Mouse (Mus musculus): ENCODE results near the gene Igsf11. TPM values are rescaled to one million over a fixed set of nuclear protein-coding genes. Genes with fewer than 3 reads are reported as not detected.

Igsf11 gene
- polyA plus RNA-seq, 1 experiment: 0.47 TPM

- TF ChIP-seq TCF12 (IDR thresholded peaks at IDR 0.05; ENCODE audit: insufficient read depth, poor library complexity, severe bottlenecking) (no peak), POLR2AphosphoS2 (IDR thresholded peaks at IDR 0.05; ENCODE audit: insufficient read length, low read depth) (no peak), POLR2A (IDR thresholded peaks at IDR 0.05; ENCODE audit: insufficient read length, low read depth) (no peak), SRF (IDR thresholded peaks at IDR 0.05; ENCODE audit: control insufficient read depth, insufficient read length, low read depth) (no peak)
- Histone ChIP-seq H3K79me2 (ENCODE audit: control insufficient read depth, insufficient read depth) (no peaks in the 10 kb centered on the region), H3ac (ENCODE audit: control insufficient read depth, insufficient read length) (no peak overlapping the region), H3K36me3 (ENCODE audit: control insufficient read depth, insufficient read depth) (no peaks in the 10 kb centered on the region), H3K4me2 (ENCODE audit: low read depth) (no peak overlapping the region), H3K27me3 (ENCODE audit: control insufficient read depth, insufficient read depth, insufficient read length) (no peaks in the 10 kb centered on the region), H3K4me3 (no peak overlapping the region)
Measured at GRCm38 (mm10) chr16:39058869-39059268, 166.4 kb downstream of the Igsf11 start.

GRCm38 (mm10) chr16:39062596-39062995 is 170.1 kb downstream of the Igsf11 start:
- Histone ChIP-seq H3ac (ENCODE audit: control insufficient read depth, insufficient read length) (no peak overlapping the region), H3K36me3 (ENCODE audit: control insufficient read depth, insufficient read depth) (no peaks in the 10 kb centered on the region), H3K27me3 (ENCODE audit: control insufficient read depth, insufficient read depth, insufficient read length) (no peaks in the 10 kb centered on the region), H3K4me2 (ENCODE audit: low read depth) (no peak overlapping the region), H3K79me2 (ENCODE audit: control insufficient read depth, insufficient read depth) (no peaks in the 10 kb centered on the region), H3K4me3 (no peak overlapping the region)
- no peak for TF ChIP-seq TCF12 (IDR thresholded peaks at IDR 0.05; ENCODE audit: insufficient read depth, poor library complexity, severe bottlenecking)
- TF ChIP-seq CEBPB (IDR thresholded peaks at IDR 0.05; ENCODE audit: insufficient read depth, poor library complexity, severe bottlenecking): no peak
- no peak for TF ChIP-seq POLR2A (IDR thresholded peaks at IDR 0.05; ENCODE audit: insufficient read length, low read depth)
- TF ChIP-seq MYOG (IDR thresholded peaks at IDR 0.05; ENCODE audit: control insufficient read depth in 1 of 3, insufficient read depth in 1 of 3, insufficient read length in 2 of 3, low read depth in 2 of 3): no peak
- no peak for TF ChIP-seq E2F4 (IDR thresholded peaks at IDR 0.05; ENCODE audit: insufficient read depth)
- TF ChIP-seq REST (IDR thresholded peaks at IDR 0.05; ENCODE audit: insufficient read depth, insufficient read length): no peak
- no peak for TF ChIP-seq SRF (IDR thresholded peaks at IDR 0.05; ENCODE audit: control insufficient read depth, insufficient read length, low read depth)
- no peak for TF ChIP-seq POLR2AphosphoS2 (IDR thresholded peaks at IDR 0.05; ENCODE audit: insufficient read length, low read depth)
- no peak for TF ChIP-seq MYOD1 (IDR thresholded peaks at IDR 0.05; ENCODE audit: control insufficient read depth in 1 of 3, insufficient read length in 2 of 3, low read depth in 2 of 3)
- no peak for TF ChIP-seq MAX (IDR thresholded peaks at IDR 0.05; ENCODE audit: low read depth)
- TF ChIP-seq TCF3 (IDR thresholded peaks at IDR 0.05; ENCODE audit: insufficient read length, low read depth): no peak
- no peak for TF ChIP-seq USF1 (IDR thresholded peaks at IDR 0.05; ENCODE audit: low read depth)

GRCm38 (mm10) chr16:39065576-39065975 is 173.1 kb downstream of the Igsf11 start:
- no peak for TF ChIP-seq REST (IDR thresholded peaks at IDR 0.05; ENCODE audit: insufficient read depth, insufficient read length)
- no peak for TF ChIP-seq SRF (IDR thresholded peaks at IDR 0.05; ENCODE audit: control insufficient read depth, insufficient read length, low read depth)
- TF ChIP-seq MYOD1 (IDR thresholded peaks at IDR 0.05; ENCODE audit: control insufficient read depth in 1 of 3, insufficient read length in 2 of 3, low read depth in 2 of 3): no peak
- no peak for TF ChIP-seq USF1 (IDR thresholded peaks at IDR 0.05; ENCODE audit: low read depth)
- TF ChIP-seq CEBPB (IDR thresholded peaks at IDR 0.05; ENCODE audit: insufficient read depth, poor library complexity, severe bottlenecking): no peak
- TF ChIP-seq POLR2AphosphoS2 (IDR thresholded peaks at IDR 0.05; ENCODE audit: insufficient read length, low read depth): no peak
- no peak for TF ChIP-seq MAX (IDR thresholded peaks at IDR 0.05; ENCODE audit: low read depth)
- no peak for TF ChIP-seq TCF3 (IDR thresholded peaks at IDR 0.05; ENCODE audit: insufficient read length, low read depth)
- TF ChIP-seq POLR2A (IDR thresholded peaks at IDR 0.05; ENCODE audit: insufficient read length, low read depth): no peak
- no peak for TF ChIP-seq E2F4 (IDR thresholded peaks at IDR 0.05; ENCODE audit: insufficient read depth)
- no peak for TF ChIP-seq TCF12 (IDR thresholded peaks at IDR 0.05; ENCODE audit: insufficient read depth, poor library complexity, severe bottlenecking)
- no peak for TF ChIP-seq MYOG (IDR thresholded peaks at IDR 0.05; ENCODE audit: control insufficient read depth in 1 of 3, insufficient read depth in 1 of 3, insufficient read length in 2 of 3, low read depth in 2 of 3)
- Histone ChIP-seq H3K27me3 (ENCODE audit: control insufficient read depth, insufficient read depth, insufficient read length) (no peaks in the 10 kb centered on the region), H3K79me2 (ENCODE audit: control insufficient read depth, insufficient read depth) (no peaks in the 10 kb centered on the region), H3K36me3 (ENCODE audit: control insufficient read depth, insufficient read depth) (no peaks in the 10 kb centered on the region), H3K4me2 (ENCODE audit: low read depth) (no peak overlapping the region), H3ac (ENCODE audit: control insufficient read depth, insufficient read length) (no peak overlapping the region), H3K4me3 (no peak overlapping the region)

GRCm38 (mm10) chr16:39071431-39071830 is 179.0 kb downstream of the Igsf11 start:
- TF ChIP-seq TCF12 (IDR thresholded peaks at IDR 0.05; ENCODE audit: insufficient read depth, poor library complexity, severe bottlenecking) (no peak), E2F4 (IDR thresholded peaks at IDR 0.05; ENCODE audit: insufficient read depth) (no peak), POLR2AphosphoS2 (IDR thresholded peaks at IDR 0.05; ENCODE audit: insufficient read length, low read depth) (no peak), USF1 (IDR thresholded peaks at IDR 0.05; ENCODE audit: low read depth) (no peak), MYOG (IDR thresholded peaks at IDR 0.05; ENCODE audit: control insufficient read depth in 1 of 3, insufficient read depth in 1 of 3, insufficient read length in 2 of 3, low read depth in 2 of 3) (no peak), REST (IDR thresholded peaks at IDR 0.05; ENCODE audit: insufficient read depth, insufficient read length) (no peak), MAX (IDR thresholded peaks at IDR 0.05; ENCODE audit: low read depth) (no peak), CEBPB (IDR thresholded peaks at IDR 0.05; ENCODE audit: insufficient read depth, poor library complexity, severe bottlenecking) (no peak), POLR2A (IDR thresholded peaks at IDR 0.05; ENCODE audit: insufficient read length, low read depth) (no peak), TCF3 (IDR thresholded peaks at IDR 0.05; ENCODE audit: insufficient read length, low read depth) (no peak), SRF (IDR thresholded peaks at IDR 0.05; ENCODE audit: control insufficient read depth, insufficient read length, low read depth) (no peak), MYOD1 (IDR thresholded peaks at IDR 0.05; ENCODE audit: control insufficient read depth in 1 of 3, insufficient read length in 2 of 3, low read depth in 2 of 3) (no peak)
- H3K4me3 ChIP-seq: no peak overlapping the region
- no peaks in the 10 kb centered on the region for H3K27me3 ChIP-seq (ENCODE audit: control insufficient read depth, insufficient read depth, insufficient read length)
- no peak overlapping the region for H3K4me2 ChIP-seq (ENCODE audit: low read depth)
- no peaks in the 10 kb centered on the region for H3K36me3 ChIP-seq (ENCODE audit: control insufficient read depth, insufficient read depth)
- no peaks in the 10 kb centered on the region for H3K79me2 ChIP-seq (ENCODE audit: control insufficient read depth, insufficient read depth)
- H3ac ChIP-seq (ENCODE audit: control insufficient read depth, insufficient read length): no peak overlapping the region

Other genes starting within 250 kb of the Igsf11 start
- gene Arhgap31, start 179.4 kb upstream of the Igsf11 start, polyA plus RNA-seq (2012; fragmentation: generic; extraction: Trizol): 5.8 TPM
- 6.6 TPM for gene B4galt4, start 150.4 kb upstream of the Igsf11 start, polyA plus RNA-seq (2012; fragmentation: generic; extraction: Trizol)
- 0.44 TPM for gene Upk1b, start 92.3 kb upstream of the Igsf11 start, polyA plus RNA-seq (2012; fragmentation: generic; extraction: Trizol)
- not detected for gene 4930435E12Rik, start 63.9 kb upstream of the Igsf11 start, polyA plus RNA-seq (2012; fragmentation: generic; extraction: Trizol)